ENCODE assay signal across 8 mouse cellular contexts in the genomic region with DNA sequence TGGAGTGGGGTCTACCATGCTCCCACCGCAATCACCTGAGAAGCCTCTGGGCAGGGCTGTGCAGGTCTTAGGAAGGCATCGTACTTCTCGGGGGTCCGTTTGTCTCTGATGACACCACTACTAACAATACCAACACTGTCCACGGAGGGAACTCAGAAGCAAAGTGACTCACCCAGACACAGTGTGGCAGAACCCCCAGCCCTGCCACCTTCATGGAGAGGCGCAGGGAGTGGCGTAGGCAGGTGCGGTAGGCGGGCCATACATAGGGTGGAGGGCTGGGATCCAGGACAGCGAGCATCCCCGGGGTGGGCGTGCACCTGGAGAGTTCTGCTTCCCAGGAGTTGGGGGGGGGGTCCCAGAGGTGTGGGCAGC. TPM values are rescaled to one million over a fixed set of nuclear protein-coding genes. Genes with fewer than 3 reads are reported as not detected.
DNase-seq lines count a peak whose midpoint lies in the region; ATAC-seq and TF ChIP-seq lines count a peak whose summit lies in the region.

No protein-coding gene starts in this region.

- no peaks in the 10 kb centered on the region for H3K79me2 ChIP-seq in heart, adult 2 months (replicated peaks; ENCODE audit: control insufficient read depth, insufficient read depth, low read length)

- TF ChIP-seq POLR2A in heart, adult 2 months (IDR thresholded peaks at IDR 0.05; ENCODE audit: insufficient read depth, low read depth, low read length): no peak

- H3K27me3 ChIP-seq in heart, adult 2 months (ENCODE audit: control insufficient read depth, insufficient read depth, low read length): no peaks in the 10 kb centered on the region
- H3K27me3 ChIP-seq in hindbrain, embryonic 15.5 days: peaks cover 46% of the 10 kb centered on the region
- peaks cover 73% of the 10 kb centered on the region for H3K27me3 ChIP-seq in midbrain, embryonic 13.5 days

- peak overlapping the region; percentile 97 for H3K4me2 ChIP-seq in hindbrain, embryonic 15.5 days
- H3K4me2 ChIP-seq in midbrain, embryonic 13.5 days (replicated peaks): peak overlapping the region; percentile 84

- TF ChIP-seq CTCF in heart, adult 2 months (IDR thresholded peaks at IDR 0.05): no peak

- peak overlapping the region; percentile 98; the same call in 1 of the 2 replicates for H3K9ac ChIP-seq in heart, adult 2 months (ENCODE audit: low read depth, low read length)
- no peak overlapping the region for H3K9ac ChIP-seq in hindbrain, embryonic 15.5 days
- no peak overlapping the region for H3K9ac ChIP-seq in midbrain, embryonic 13.5 days (replicated peaks)

- peak overlapping the region; percentile 91 for H3K27ac ChIP-seq in heart, adult 2 months
- no peak overlapping the region for H3K27ac ChIP-seq in hindbrain, embryonic 15.5 days (replicated peaks)
- no peak overlapping the region for H3K27ac ChIP-seq in midbrain, embryonic 13.5 days

- ATAC-seq in hindbrain, embryonic 15.5 days (ENCODE audit: low FRiP score, low read depth): peak; percentile 38
- peak; percentile 77 for ATAC-seq in midbrain, embryonic 13.5 days

- no peak for DNase-seq in heart, adult 2 months
- DNase-seq in heart, postnatal 10 days: no peak
- DNase-seq in 3134 (ENCODE audit: extremely low read depth, insufficient read length, low spot score): peak; percentile 74
- peak; percentile 69 to 73 for DNase-seq in adrenal gland, postnatal 36 days
- DNase-seq in c-Kit-positive CD71-positive TER-119-positive erythroid progenitor cells, embryonic 14.5 days (ENCODE audit: low spot score): no peak
- no peak for DNase-seq in urinary bladder, postnatal 10 days (ENCODE audit: low spot score)

- no peak for TF ChIP-seq EP300 in heart, adult 2 months (IDR thresholded peaks at IDR 0.05; ENCODE audit: insufficient read depth, low read depth, low read length)

- no peak overlapping the region for H3K4me3 ChIP-seq in heart, adult 2 months
- peak overlapping the region; percentile 59 for H3K4me3 ChIP-seq in hindbrain, embryonic 15.5 days
- H3K4me3 ChIP-seq in midbrain, embryonic 13.5 days (replicated peaks): peak overlapping the region; percentile 51

- H3K9me3 ChIP-seq in hindbrain, embryonic 15.5 days: no peaks in the 10 kb centered on the region
- no peaks in the 10 kb centered on the region for H3K9me3 ChIP-seq in midbrain, embryonic 13.5 days

- H3K36me3 ChIP-seq in heart, adult 2 months (ENCODE audit: control insufficient read depth, insufficient read depth, low read length): no peaks in the 10 kb centered on the region
- H3K36me3 ChIP-seq in hindbrain, embryonic 15.5 days: no peaks in the 10 kb centered on the region
- no peaks in the 10 kb centered on the region for H3K36me3 ChIP-seq in midbrain, embryonic 13.5 days

- 51% methylated on average over 12 of the region's 12 CpGs for WGBS in heart, adult 2 months
- 28% methylated on average over 12 of the region's 12 CpGs for WGBS in hindbrain, embryonic 15.5 days
- WGBS in midbrain, embryonic 13.5 days: 25% methylated on average over 12 of the region's 12 CpGs

- H3K4me1 ChIP-seq in heart, adult 2 months (ENCODE audit: control insufficient read depth, insufficient read depth, low read length): peaks cover 9% of the 10 kb centered on the region
- peaks cover 21% of the 10 kb centered on the region for H3K4me1 ChIP-seq in hindbrain, embryonic 15.5 days (replicated peaks)
- peaks cover 11% of the 10 kb centered on the region for H3K4me1 ChIP-seq in midbrain, embryonic 13.5 days (replicated peaks)

- intact Hi-C loops in heart, adult 2 months (cut with DNase I): loop anchor here (5.0 to 10.0 kb wide), 2 partner anchors 329 to 407 kb away; no protein-coding TSS in a partner anchor
- intact Hi-C loops in heart, postnatal 10 days (cut with DNase I): loop anchor here (10.0 kb wide), 1 partner anchor 397 kb away; a partner anchor contains a TSS

RNA-seq across cellular contexts. Expression of a gene that starts 0.6 kb away (rescaled TPM):
- 100 to 1,000 TPM in 1 of 2 experiments, 10 to 100 TPM in 1; 88.1 to 133 TPM for total RNA-seq in heart, adult 2 months (2021)
- polyA plus RNA-seq in heart, adult 2 months (2012; rRNA removed): 30.3 and 77.8 TPM in 2 replicates
- 100 to 1,000 TPM in 1 of 2 experiments, 10 to 100 TPM in 1; 31.0 to 100 TPM for total RNA-seq in heart, postnatal 10 days (2021)
- 100 to 1,000 TPM; 357 to 631 TPM for total RNA-seq in adrenal gland, postnatal 36 days (2021)
- polyA plus RNA-seq in hindbrain, embryonic 15.5 days (2015; fragmentation: Nextera tagmentation; extraction: Ambion mirVana): 3.2 and 3.3 TPM in 2 replicates
- polyA plus RNA-seq in midbrain, embryonic 13.5 days (2015; fragmentation: Nextera tagmentation; extraction: Ambion mirVana): 0.20 TPM in 1 of 2 replicates, not detected in the other

RNA-seq across cellular contexts. Expression of a gene that starts 1.5 kb away (rescaled TPM):
- total RNA-seq in heart, adult 2 months (2021): 10 to 100 TPM; 23.0 to 26.4 TPM
- 53.2 and 58.4 TPM in 2 replicates for polyA plus RNA-seq in heart, adult 2 months (2012; rRNA removed)
- total RNA-seq in heart, postnatal 10 days (2021): 10 to 100 TPM; 37.9 to 40.5 TPM
- total RNA-seq in adrenal gland, postnatal 36 days (2021): 10 to 100 TPM; 27.2 to 34.3 TPM
- 39.4 and 42.5 TPM in 2 replicates for polyA plus RNA-seq in hindbrain, embryonic 15.5 days (2015; fragmentation: Nextera tagmentation; extraction: Ambion mirVana)
- polyA plus RNA-seq in midbrain, embryonic 13.5 days (2015; fragmentation: Nextera tagmentation; extraction: Ambion mirVana): 27.1 and 28.0 TPM in 2 replicates

RNA-seq across cellular contexts. Expression of a gene that starts 26.8 kb away (rescaled TPM):
- total RNA-seq in heart, adult 2 months (2021): 10 to 100 TPM; 15.6 to 21.0 TPM
- polyA plus RNA-seq in heart, adult 2 months (2012; rRNA removed): 9.7 and 16.5 TPM in 2 replicates
- total RNA-seq in heart, postnatal 10 days (2021): 10 to 100 TPM; 21.6 to 23.2 TPM
- 10 to 100 TPM in 1 of 2 experiments, 1 to 10 TPM in 1; 8.9 to 25.9 TPM for total RNA-seq in adrenal gland, postnatal 36 days (2021)
- 8.6 and 11.5 TPM in 2 replicates for polyA plus RNA-seq in hindbrain, embryonic 15.5 days (2015; fragmentation: Nextera tagmentation; extraction: Ambion mirVana)
- polyA plus RNA-seq in midbrain, embryonic 13.5 days (2015; fragmentation: Nextera tagmentation; extraction: Ambion mirVana): 9.8 and 11.2 TPM in 2 replicates

RNA-seq across cellular contexts. Expression of a gene that starts 56.2 kb away (rescaled TPM):
- total RNA-seq in heart, adult 2 months (2021): 100 to 1,000 TPM; 118 to 121 TPM
- polyA plus RNA-seq in heart, adult 2 months (2012; rRNA removed): 98.1 and 101 TPM in 2 replicates
- 100 to 1,000 TPM; 120 to 121 TPM for total RNA-seq in heart, postnatal 10 days (2021)
- total RNA-seq in adrenal gland, postnatal 36 days (2021): 100 to 1,000 TPM; 195 to 197 TPM
- 334 and 356 TPM in 2 replicates for polyA plus RNA-seq in hindbrain, embryonic 15.5 days (2015; fragmentation: Nextera tagmentation; extraction: Ambion mirVana)
- polyA plus RNA-seq in midbrain, embryonic 13.5 days (2015; fragmentation: Nextera tagmentation; extraction: Ambion mirVana): 298 and 301 TPM in 2 replicates

Comparison
In these comparisons a context has a peak if more than half of its experiments do, and no peak if none do; other contexts are left out.
1. DNase-seq: peak in 3134 (single experiment) and adrenal gland, postnatal 36 days (2 of 2); none in heart, adult 2 months (0 of 2), heart, postnatal 10 days (0 of 2), c-Kit-positive CD71-positive TER-119-positive erythroid progenitor cells, embryonic 14.5 days (single experiment) and urinary bladder, postnatal 10 days (single experiment).